Mouse (Mus musculus) thymus, postnatal 0 days (tissue): Measurements from ENCODE around the gene Trpc4ap. TPM values are rescaled to one million over a fixed set of nuclear protein-coding genes. Genes with fewer than 3 reads are reported as not detected.

Source experiments
- DNase-seq: peaks from one replicate; pipeline ENCODE4 v3.0.0-alpha.2; 2015; ENCODE audit warnings: low spot score
- polyA plus RNA-seq: library from polyadenylated mRNA; unstranded; fragments of >200 nt; fragmentation: Nextera tagmentation; extraction: Ambion mirVana; gene quantifications from 2 replicates; pipeline ENCODE4 v1.2.1, GENCODE M21; 2015

The Trpc4ap gene
- polyA plus RNA-seq, 1 experiment from 2014 or later, result 217 TPM

DNA sequence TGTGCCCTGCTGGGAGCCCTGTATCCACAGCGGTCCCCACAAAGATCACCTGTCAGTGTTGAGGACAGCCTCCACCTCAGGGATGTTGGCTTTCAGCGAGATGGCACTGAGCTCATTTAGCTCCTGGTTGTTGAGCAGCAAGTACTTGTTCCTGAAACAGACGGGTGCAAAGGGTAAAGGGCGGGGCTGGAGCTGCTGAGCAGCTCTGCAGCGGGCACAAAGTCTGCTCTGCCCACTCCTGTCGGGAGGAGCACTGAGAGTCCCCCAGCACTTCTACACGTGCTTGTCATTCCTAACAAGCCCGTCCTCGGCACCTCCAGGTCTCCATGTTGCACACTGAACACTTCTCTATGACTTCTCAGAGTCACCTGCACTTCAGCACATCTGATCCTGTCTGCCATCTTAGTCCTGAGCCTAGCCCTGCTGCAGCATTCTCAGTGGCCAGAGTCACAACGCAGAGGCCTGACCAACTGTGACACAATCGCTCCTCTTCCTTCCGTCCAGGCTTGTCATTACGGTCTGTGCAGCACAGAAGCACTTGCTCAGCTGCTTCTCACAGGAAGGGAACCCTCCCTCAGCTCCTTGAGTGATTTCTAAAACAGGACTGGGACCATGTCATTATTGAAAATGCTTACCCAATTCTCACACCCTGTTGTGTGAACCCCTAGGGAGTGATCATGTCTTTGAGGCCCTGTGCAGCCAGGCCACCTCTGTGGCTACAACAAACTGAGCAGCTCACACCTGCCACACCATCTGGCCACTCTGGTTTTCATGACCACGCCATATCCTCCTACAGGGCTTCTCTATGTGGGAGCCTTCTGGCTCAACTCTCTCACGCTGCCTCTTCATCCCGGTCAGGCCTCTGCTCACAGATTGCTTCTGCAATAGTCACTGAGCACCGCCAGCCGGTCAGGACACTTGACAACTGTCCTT, 50.4 kb downstream of the Trpc4ap start:
- DNase-seq, result no peak

DNA sequence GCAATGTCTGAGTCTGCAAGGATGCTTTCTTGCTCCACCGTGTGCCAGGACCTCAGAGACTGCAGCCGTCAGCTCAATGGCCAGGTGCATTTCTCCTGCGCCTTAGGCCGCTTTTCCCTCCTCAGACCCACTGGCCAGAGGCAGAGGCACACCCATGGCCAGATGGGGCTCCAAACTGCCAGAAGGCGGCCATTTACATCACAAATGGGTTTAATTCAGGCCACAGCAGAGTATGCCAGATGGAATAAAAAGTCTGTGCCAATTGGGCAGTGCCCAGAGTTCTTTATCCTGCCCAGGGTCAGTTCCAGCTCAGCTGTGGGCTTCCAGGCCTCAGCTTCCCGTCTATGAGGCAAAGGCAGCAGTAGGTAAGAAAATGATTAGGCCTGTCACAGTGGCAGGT, 51.5 kb downstream of the Trpc4ap start:
- DNase-seq, result no peak

DNA sequence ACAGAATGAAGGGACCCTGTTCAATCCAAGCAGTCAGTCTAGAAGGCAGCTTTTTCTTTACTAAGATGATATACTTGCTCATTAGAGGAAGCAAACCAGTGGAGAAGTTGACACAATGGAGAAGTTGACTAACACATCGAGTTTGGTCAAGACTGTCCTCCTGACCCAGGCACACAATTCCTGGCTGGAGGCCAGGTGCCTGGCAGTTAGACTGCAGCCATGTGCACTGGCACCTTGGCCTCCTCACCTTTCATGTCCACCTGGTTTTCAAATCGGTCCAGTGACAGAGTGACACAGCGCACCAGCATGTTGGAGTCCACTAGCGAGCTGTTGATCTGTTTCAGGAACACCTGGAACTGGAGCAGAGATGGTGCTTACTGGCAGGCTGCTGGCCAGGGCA, 54.8 kb downstream of the Trpc4ap start:
- no peak for DNase-seq

DNA sequence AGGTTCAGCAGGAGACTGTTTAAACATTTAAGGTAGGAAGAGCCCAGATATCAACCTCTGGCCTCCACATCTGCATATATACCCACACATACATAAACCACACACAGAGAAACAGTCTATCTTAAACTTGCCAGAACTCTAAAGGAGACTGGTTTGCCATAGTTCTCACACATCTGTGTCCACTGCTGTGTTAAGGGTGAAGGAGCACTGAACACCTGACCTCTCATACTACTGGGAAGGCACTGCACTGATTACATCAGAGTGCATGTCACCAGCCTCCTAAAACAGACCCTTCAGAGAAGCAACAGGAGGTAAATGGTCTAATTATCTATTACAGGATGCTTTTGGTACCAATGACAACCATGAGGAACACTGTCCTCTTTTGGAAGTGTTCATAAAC, 55.3 kb downstream of the Trpc4ap start:
- no peak for DNase-seq

DNA sequence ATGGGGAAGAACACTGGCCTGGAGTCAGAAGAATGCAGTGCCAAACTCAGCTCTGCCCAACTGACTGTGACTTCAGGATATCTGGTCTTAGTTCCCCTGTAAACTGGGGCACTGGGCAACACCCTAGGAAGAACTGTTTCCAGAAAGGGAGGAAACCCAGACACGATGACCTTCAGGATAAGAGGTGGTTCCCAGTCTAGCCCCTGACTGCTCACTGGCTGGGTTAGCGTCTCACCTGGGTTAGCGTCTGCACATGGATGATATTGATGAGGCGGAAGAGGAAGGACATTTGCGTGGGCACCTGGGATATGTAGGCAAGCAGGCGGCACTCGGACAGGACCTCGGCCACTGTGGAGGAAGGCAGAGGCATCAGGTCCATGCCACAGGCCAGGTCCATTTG, 56.2 kb downstream of the Trpc4ap start:
- no peak for DNase-seq

DNA sequence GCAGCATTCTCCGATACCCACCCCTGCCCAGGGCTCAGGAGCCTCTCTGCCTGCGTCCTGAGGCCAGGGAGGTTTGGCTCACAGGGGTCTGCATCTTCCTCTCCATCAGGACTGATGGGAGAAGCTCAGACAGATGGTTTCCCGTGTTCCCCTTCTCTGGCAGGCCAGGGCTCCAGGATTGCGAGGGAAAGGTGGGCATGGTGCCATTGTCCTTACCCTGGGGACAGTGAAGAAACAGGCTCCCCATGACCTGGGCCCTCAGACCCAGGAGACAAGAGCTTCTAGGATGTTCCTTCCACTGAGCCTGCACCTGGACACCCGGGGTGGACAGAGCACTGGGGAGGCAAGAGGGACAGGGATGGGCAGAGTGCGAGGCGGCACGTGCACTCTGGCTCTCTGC, 57.6 kb downstream of the Trpc4ap start:
- DNase-seq, result no peak

DNA sequence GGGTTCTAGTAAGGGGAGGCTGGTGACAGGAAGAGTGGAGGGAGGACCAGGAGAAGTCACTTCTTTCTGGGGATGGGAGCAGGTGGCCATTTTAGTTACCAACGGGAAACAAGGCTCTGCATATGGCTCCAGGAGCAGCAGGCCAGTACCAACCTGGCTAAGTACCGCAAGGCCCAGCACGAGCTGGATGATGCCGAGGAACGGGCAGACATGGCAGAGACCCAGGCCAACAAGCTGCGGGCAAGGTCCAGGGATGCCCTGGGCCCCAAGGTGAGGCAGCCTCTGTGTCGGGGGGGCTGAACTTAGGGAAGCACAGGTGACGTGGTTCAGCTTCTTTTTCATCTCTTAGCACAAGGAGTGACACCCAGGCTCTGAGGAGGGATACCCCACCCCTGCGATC, 58.5 kb downstream of the Trpc4ap start:
- no peak for DNase-seq

DNA sequence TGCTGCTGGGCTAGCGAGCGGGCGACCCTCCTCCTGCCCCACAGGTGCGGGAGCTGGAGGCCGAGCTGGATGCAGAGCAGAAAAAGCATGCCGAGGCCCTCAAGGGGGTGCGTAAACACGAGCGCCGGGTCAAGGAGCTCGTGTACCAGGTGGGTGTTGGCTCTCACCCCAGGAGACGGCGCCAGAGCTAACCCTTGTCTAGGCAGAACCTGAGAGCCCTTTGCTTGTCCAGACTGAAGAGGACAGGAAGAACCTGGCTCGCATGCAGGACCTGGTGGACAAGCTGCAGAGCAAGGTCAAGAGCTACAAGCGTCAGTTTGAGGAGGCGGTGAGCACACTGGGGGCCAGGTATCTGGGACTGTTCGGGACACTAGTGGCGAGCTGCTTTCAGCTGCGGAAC, 59.1 kb downstream of the Trpc4ap start:
- no peak for DNase-seq

DNA sequence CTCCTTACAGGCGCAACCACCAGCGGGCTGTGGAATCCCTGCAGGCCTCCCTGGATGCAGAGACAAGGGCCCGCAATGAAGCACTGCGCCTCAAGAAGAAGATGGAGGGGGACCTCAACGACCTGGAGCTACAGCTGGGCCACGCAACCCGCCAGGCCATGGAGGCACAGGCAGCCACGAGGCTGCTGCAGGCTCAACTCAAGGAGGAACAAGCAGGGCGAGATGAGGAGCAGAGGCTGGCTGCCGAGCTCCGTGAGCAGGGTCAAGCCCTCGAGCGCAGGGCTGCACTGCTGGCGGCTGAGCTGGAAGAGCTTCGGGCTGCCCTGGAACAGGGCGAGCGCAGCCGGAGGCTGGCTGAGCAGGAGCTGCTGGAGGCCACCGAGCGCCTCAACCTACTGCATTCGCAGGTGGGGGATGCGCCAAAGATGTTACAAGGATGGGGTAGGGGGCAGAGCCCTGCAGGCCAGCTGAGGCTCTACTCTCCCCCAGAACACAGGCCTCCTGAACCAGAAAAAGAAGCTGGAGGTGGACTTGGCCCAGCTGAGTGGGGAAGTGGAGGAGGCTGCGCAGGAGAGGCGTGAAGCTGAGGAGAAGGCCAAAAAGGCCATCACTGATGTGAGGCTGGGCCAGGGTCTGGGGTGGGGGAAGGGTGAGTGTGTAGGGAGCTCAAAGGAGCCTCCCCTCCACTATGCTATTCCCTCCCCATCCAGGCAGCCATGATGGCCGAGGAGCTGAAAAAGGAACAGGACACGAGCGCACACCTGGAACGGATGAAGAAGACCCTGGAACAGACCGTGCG, 59.8 kb downstream of the Trpc4ap start:
- no peak for DNase-seq

DNA sequence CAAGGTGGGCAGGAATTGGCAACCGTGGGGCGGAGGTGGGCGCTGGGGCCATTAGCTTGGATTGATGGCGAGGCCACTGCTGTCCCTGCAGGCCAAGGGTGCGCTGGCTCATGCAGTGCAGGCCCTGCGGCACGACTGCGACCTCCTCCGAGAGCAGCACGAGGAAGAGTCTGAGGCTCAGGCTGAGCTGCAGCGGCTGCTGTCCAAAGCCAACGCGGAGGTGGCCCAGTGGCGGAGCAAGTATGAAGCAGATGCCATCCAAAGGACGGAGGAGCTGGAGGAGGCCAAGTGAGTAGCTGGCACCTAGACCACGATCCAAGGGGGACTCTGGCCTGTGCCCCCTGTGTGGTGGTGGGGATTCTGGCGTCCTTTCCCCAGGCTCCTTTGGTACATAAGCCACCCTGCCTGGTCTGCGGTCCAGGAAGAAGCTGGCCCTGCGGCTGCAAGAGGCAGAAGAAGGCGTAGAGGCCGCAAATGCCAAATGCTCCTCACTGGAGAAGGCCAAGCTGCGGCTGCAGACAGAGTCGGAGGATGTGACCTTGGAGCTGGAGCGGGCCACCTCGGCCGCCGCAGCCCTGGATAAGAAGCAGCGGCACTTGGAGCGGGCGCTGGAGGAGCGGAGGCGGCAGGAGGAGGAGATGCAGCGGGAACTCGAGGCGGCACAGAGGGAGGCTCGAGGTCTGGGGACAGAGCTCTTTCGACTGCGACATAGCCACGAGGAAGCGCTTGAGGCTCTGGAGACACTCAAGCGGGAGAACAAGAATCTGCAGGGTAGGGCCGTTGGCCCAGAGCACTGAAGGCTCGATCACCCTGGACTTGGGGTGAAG, 61.4 kb downstream of the Trpc4ap start:
- no peak for DNase-seq

DNA sequence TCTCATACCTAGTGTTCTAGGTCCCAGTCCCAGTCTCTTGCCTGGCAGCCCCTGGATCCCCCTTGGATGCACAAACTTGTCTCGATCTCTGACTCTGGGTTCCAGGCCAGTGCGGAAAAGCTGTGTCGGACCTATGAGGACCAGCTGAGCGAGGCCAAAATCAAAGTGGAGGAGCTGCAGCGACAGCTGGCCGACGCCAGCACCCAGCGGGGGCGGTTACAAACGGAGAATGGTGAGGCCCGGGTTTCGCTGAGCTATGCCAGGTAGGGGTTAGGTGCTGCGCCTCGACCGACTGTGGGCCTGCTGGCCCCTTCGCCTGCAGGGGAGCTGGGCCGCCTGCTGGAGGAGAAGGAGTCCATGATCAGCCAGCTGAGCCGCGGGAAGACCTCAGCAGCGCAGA, 62.0 kb downstream of the Trpc4ap start:
- DNase-seq, result no peak

DNA sequence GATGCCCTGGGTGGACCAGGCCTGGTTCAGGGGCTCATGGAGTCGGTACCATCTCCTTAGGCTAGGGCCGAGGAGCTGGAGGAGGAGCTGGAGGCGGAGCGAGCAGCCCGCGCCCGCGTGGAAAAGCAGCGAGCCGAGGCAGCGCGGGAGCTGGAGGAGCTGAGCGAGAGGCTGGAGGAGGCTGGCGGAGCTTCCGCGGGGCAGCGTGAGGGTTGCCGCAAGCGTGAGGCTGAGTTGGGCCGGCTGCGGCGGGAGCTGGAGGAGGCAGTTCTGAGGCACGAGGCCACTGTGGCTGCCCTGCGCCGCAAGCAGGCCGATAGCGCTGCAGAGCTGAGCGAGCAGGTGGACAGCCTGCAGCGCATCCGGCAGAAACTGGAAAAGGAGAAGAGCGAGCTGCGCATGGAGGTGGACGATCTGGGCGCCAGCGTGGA, 62.9 kb downstream of the Trpc4ap start:
- no peak for DNase-seq

DNA sequence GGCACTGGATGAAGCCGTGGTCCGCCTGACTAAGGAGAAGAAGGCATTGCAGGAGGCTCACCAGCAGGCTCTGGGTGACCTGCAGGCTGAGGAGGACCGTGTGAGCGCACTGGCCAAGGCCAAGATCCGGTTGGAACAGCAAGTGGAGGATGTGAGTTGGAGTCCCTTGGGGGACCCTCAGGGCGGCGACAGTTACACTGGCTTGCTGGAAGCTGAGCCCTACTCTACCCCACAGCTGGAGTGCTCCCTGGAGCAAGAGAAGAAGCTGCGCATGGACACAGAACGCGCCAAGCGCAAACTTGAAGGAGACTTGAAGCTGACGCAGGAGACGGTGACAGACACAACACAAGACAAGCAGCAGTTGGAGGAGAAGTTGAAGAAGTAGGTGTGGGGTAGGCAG, 63.7 kb downstream of the Trpc4ap start:
- DNase-seq, result no peak

DNA sequence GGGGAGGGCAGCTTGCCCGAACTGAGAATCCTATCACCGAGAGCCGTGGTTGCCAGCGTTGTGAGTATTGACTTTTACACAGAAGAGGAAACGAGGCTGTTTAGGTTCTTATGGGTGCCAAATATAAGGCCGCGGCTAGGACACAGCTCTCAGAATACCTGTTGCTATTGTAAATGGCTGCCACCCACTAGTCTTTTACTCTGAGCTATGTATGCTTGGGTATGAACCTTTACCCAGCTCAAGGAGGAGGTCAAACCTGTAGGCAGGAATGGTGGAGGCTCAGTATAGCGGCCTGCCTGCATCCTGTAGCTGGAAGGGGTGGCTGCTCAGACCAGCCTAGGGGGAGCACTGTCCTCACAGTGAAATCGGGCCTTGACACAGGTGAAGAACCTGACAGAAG, 64.1 kb downstream of the Trpc4ap start:
- no peak for DNase-seq

DNA sequence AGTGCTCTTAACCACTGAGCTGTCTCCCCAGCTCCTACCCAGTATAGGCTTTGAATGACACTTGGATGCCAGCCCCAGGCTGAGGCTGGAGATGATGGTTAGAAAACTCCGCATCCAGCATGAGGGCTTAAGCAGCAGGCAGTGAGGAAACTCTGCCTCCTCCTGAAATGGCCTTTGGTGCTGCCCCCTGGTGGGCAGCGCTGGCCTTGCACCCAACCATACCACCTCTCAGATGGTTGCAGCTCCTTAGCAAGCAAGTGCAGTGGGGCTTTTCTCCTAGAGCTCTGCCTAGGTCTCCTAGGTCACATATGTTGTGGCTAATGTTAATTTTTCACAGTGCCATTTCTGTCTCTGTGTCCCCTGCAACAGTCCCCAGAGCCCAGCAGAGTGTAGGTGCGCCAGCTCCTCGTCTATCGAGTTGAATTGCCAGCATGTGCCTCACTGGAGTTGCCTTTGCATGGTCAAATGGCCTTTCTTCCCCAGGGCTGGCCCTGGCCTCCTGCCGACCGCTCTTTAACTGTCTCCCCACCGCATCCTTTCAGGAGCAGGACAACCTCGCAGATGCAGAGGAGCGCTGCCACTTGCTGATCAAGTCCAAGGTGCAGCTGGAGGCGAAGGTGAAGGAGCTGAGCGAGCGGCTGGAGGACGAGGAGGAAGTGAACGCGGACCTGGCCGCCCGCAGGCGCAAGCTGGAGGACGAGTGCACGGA, 65.0 kb downstream of the Trpc4ap start:
- peak; percentile 81 for DNase-seq

DNA sequence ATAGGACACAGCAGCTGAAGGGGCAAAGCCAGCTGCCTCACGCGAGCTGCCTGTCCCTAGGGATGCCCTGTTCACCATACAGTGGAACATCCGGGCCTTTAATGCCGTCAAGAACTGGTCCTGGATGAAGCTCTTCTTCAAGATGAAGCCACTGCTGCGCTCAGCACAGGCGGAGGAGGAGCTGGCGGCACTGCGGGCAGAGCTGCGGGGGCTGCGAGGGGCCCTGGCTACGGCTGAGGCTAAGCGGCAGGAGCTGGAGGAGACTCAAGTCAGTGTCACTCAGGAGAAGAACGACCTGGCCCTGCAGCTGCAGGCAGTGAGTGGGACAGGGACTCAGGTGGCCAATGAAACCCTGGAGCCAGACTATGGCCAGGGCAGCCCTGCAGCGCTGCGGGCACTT, 65.9 kb downstream of the Trpc4ap start:
- no peak for DNase-seq

DNA sequence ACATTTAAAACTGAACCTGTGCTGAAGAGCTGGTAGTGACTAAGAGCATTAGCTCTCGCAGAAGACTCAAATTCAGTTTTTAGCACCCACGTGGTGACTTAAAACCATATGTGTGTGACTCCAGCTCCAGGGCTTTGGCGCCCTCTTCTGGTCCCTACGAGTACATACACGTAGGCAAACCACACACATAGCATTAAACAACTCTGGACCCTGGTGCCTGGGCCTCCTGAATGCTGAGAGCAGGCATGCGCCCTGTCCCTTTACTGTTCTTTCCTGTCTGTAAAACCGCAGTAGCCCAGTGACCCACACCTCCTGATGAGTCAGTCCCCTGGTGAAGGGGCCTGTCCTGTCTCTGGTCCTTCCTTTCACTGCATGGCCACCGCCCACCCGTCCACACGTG, 67.5 kb downstream of the Trpc4ap start:
- peak; percentile 82 for DNase-seq

DNA sequence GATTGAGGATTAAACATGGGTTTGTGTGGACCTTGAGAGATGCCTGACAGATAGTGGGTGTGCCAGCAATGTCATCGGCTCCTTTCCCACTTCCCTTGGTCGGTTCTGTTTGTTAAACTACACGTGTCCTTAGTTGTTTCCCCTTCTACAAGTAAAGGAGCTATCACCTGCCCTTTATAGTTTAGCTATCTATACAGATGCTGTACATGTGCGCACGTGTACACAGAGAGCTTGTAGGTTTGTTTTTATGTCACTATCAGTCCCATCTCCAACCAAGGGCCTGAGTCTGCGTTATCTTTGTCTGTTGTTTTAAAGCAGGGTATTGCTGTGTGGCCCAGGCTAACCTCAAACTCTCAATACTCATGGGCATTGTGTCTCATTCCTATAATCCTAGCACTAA, 68.2 kb downstream of the Trpc4ap start:
- DNase-seq, result no peak

DNA sequence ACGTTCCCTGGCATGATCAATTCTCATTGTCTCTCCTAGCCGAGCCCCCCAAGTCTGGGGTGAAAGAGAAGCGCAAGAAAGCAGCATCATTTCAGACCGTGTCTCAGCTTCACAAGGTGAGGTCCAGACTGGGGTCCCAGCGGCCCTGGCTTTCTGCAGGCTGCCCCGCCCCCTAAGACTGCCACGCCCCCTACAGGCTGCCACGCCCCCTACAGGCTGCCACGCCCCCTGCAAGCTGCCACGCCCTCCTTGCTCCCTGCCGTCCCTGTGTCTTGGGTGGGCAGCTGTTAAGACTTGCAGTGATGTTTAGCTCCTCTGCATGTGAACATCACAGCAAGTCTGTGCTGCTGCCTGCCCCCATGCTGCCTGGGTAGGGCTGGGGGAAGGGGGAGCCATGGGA, 69.6 kb downstream of the Trpc4ap start:
- no peak for DNase-seq

DNA sequence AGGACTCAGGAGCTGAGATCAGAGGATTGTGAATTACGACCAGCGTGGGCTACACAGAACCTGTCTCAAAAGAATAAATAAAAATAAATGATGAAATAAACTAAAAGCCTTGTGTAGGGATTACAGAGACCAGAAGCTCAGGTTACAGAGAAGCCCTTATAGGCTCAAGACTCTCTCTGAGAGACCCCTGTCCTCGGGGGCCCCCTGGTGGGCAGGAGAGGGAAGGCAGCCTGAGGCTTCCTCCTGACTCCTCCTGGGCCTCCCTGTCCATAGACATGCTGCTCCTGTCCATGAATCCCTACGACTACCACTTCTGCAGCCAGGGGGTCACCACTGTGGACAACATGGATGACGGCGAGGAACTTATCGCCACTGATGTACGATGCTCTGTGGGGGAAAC, 72.4 kb downstream of the Trpc4ap start:
- DNase-seq, result peak; percentile 76

DNA sequence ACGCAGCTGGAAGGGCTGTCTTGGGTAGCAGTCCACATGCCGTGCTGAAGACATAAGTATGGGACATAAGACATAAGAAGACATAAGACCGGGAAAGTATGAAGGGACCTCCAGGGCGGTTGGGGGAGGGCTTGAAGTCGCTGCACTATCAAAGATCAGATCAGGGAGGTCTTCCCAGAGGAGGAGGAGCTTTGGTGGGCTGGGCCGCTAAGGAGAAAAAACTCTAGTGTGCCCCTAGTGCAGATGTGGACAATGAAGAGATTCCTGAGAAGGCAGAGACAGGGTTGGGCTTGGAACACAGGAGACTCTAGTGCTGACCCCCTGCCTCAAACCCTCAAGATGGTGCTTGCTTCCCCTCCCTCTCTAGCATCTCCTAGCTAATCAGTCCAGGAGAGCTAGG, 75.2 kb downstream of the Trpc4ap start:
- DNase-seq, result no peak
